Mouse (Mus musculus) embryonic facial prominence, embryonic 13.5 days (tissue): ENCODE measurements around the gene Mink1. TPM values are rescaled to one million over a fixed set of nuclear protein-coding genes. Genes with fewer than 3 reads are reported as not detected.
A peak's percentile ranks its signal among the peaks of the same experiment; 100 is the strongest.

Source experiments
- ATAC-seq: fragments of 200-750 bp; cut with Nextera tagmentation; 2 replicates; pipeline ENCODE4 v1.8.0; 2017; ENCODE audit warnings: low read depth; ENCODE audit not compliant: insufficient number of reproducible peaks, insufficient read depth, low FRiP score, low TSS enrichment
- H3K27ac ChIP-seq: fragments of 300-500 bp; sonication (generic); 2 replicates; pipeline ENCODE4 v1.5.1; 2015; ENCODE audit warnings: moderate library complexity, mild to moderate bottlenecking, inconsistent platforms
- H3K27me3 ChIP-seq: fragments of 300-500 bp; sonication (generic); 2 replicates; pipeline ENCODE4 v1.6.1; 2015; ENCODE audit warnings: mild to moderate bottlenecking, inconsistent platforms
- H3K36me3 ChIP-seq: fragments of 300-500 bp; sonication (generic); 2 replicates; pipeline ENCODE4 v1.6.1; 2015; ENCODE audit warnings: mild to moderate bottlenecking, inconsistent platforms
- H3K4me1 ChIP-seq: fragments of 300-500 bp; sonication (generic); 2 replicates; pipeline ENCODE4 v1.6.1; 2015; ENCODE audit warnings: inconsistent platforms
- H3K4me2 ChIP-seq: fragments of 300-500 bp; sonication (generic); 2 replicates; pipeline ENCODE4 v1.6.1; 2015; ENCODE audit warnings: moderate library complexity, mild to moderate bottlenecking, inconsistent platforms
- H3K4me3 ChIP-seq: fragments of 300-500 bp; sonication (generic); 2 replicates; pipeline ENCODE4 v1.5.1; 2015; ENCODE audit warnings: mild to moderate bottlenecking, inconsistent platforms
- H3K9ac ChIP-seq: fragments of 300-500 bp; sonication (generic); 2 replicates; pipeline ENCODE4 v1.6.1; 2015; ENCODE audit warnings: mild to moderate bottlenecking, inconsistent platforms
- H3K9me3 ChIP-seq: fragments of 300-500 bp; sonication (generic); 2 replicates; pipeline ENCODE4 v1.6.1; 2016; ENCODE audit warnings: inconsistent platforms
- WGBS: fragments of 180-500 bp; shearing (Covaris S2); methylation state at CpG from one replicate; pipeline ENCODE4 v1.1.7; 2015; ENCODE audit warnings: mixed read lengths; 5-methylcytosine and 5-hydroxymethylcytosine counted together
- polyA plus RNA-seq: library from polyadenylated mRNA; unstranded; fragments of >200 nt; fragmentation: Nextera tagmentation; extraction: Ambion mirVana; gene quantifications from 2 replicates; pipeline ENCODE4 v1.2.1, GENCODE M21; 2015

The Mink1 gene
- polyA plus RNA-seq, 1 experiment from 2014 or later: 14.6 TPM

- Histone ChIP-seq H3K9ac (peak overlapping the region; percentile 100), H3K4me3 (peak overlapping the region; percentile 100), H3K4me2 (peak overlapping the region; percentile 97), H3K36me3 (peaks cover 26% of the 10 kb centered on the region), H3K27ac (peak overlapping the region; percentile 97), H3K27me3 (no peaks in the 10 kb centered on the region), H3K4me1 (peaks cover 56% of the 10 kb centered on the region), H3K9me3 (no peaks in the 10 kb centered on the region)
- WGBS: under 1% methylated on average over 61 of the region's 61 CpGs
- 0 out of 2 replicates have a peak, but pooled peaks have one; percentile 10 for ATAC-seq
Observed at GRCm38 (mm10) chr11:70655571-70656455, 93.1 kb downstream of the Mink1 start.

GRCm38 (mm10) chr11:70656456-70656927 is 93.8 kb downstream of the Mink1 start:
- Histone ChIP-seq H3K27ac (peak overlapping the region; percentile 97), H3K36me3 (peaks cover 25% of the 10 kb centered on the region), H3K4me2 (peak overlapping the region; percentile 97), H3K9me3 (no peaks in the 10 kb centered on the region), H3K4me1 (peaks cover 49% of the 10 kb centered on the region), H3K4me3 (peak overlapping the region; percentile 100), H3K27me3 (no peaks in the 10 kb centered on the region), H3K9ac (peak overlapping the region; percentile 100)
- WGBS: 5% methylated on average over 16 of the region's 16 CpGs
- ATAC-seq: 0 out of 2 replicates have a peak, but pooled peaks have one; percentile 17

- peak within 1 kb of the TSS; percentile 97 for H3K27ac ChIP-seq
- no peaks in the 10 kb centered on the region for H3K27me3 ChIP-seq
- no peak for ATAC-seq
- WGBS: 12% methylated on average over 3 of the region's 3 CpGs
- peaks cover 46% of the 10 kb centered on the region for H3K4me1 ChIP-seq
- H3K4me3 ChIP-seq: peak within 1 kb of the TSS; percentile 100
- H3K4me2 ChIP-seq: peak within 1 kb of the TSS; percentile 97
- peaks cover 24% of the 10 kb centered on the region for H3K36me3 ChIP-seq
- H3K9ac ChIP-seq: peak within 1 kb of the TSS; percentile 100
- H3K9me3 ChIP-seq: no peaks in the 10 kb centered on the region
Observed at GRCm38 (mm10) chr11:70656964-70657363, 94.3 kb downstream of the Mink1 start, which contains the start of gene Eno3. TSS of gene Eno3 (plus strand) at chr11:70657202.

- H3K4me3 ChIP-seq: no peak overlapping the region
- WGBS: 44% methylated on average over 6 of the region's 6 CpGs
- H3K4me1 ChIP-seq: peaks cover 39% of the 10 kb centered on the region
- ATAC-seq: no peak
- H3K27ac ChIP-seq: peak overlapping the region; percentile 97
- H3K4me2 ChIP-seq: peak overlapping the region; percentile 97; the same call in 1 of the 2 replicates
- H3K36me3 ChIP-seq: peaks cover 24% of the 10 kb centered on the region
- H3K9me3 ChIP-seq: no peaks in the 10 kb centered on the region
- peak overlapping the region; percentile 100; the same call in 1 of the 2 replicates for H3K9ac ChIP-seq
- H3K27me3 ChIP-seq: no peaks in the 10 kb centered on the region
Observed at GRCm38 (mm10) chr11:70657573-70657972, 94.9 kb downstream of the Mink1 start.

- Histone ChIP-seq H3K4me3 (no peak overlapping the region), H3K27me3 (no peaks in the 10 kb centered on the region), H3K4me1 (peaks cover 35% of the 10 kb centered on the region), H3K27ac (peak overlapping the region; percentile 14; the same call in 1 of the 2 replicates), H3K9me3 (no peaks in the 10 kb centered on the region), H3K36me3 (peaks cover 24% of the 10 kb centered on the region), H3K4me2 (0 out of 2 replicates have a peak overlapping the region, but pooled peaks have one; percentile 97), H3K9ac (0 out of 2 replicates have a peak overlapping the region, but pooled peaks have one; percentile 100)
- 47% methylated on average over 9 of the region's 9 CpGs for WGBS
- ATAC-seq: no peak
Observed at GRCm38 (mm10) chr11:70657991-70658390, 95.3 kb downstream of the Mink1 start.

DNA sequence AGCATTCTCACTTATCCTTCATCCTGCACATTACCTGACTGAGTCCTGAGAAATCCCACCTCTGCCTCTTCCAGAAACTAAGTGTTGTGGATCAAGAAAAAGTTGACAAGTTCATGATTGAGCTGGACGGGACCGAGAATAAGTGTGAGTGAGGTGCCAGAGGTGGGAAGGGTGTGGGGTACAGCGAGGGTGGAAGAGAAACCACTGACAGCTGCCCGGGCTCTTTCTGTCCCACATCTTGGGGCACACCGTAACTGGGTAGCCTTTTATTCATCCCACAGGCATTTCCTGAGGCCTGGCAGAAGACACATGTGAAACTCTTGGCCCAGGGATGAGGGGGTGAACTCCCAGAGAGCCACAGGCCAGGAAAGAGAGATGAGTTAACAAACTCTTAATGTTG is 95.8 kb downstream of the Mink1 start:
- 0 out of 2 replicates have a peak overlapping the region, but pooled peaks have one; percentile 100 for H3K9ac ChIP-seq

GRCm38 (mm10) chr11:70658942-70659341 is 96.3 kb downstream of the Mink1 start:
- no peak for ATAC-seq
- WGBS: 69% methylated on average over 8 of the region's 8 CpGs
- Histone ChIP-seq H3K27ac (peak overlapping the region; percentile 14; the same call in 1 of the 2 replicates), H3K4me3 (no peak overlapping the region), H3K36me3 (peaks cover 34% of the 10 kb centered on the region), H3K4me1 (peaks cover 34% of the 10 kb centered on the region), H3K4me2 (0 out of 2 replicates have a peak overlapping the region, but pooled peaks have one; percentile 5), H3K9ac (0 out of 2 replicates have a peak overlapping the region, but pooled peaks have one; percentile 100), H3K9me3 (no peaks in the 10 kb centered on the region), H3K27me3 (no peaks in the 10 kb centered on the region)

More for the DNA sequence above, 95.8 kb downstream of the Mink1 start:
- no peaks in the 10 kb centered on the region for H3K9me3 ChIP-seq
- no peaks in the 10 kb centered on the region for H3K27me3 ChIP-seq
- H3K4me1 ChIP-seq: peaks cover 34% of the 10 kb centered on the region
- ATAC-seq: no peak
- H3K4me3 ChIP-seq: no peak overlapping the region
- H3K36me3 ChIP-seq: peaks cover 29% of the 10 kb centered on the region
- 76% methylated on average over 5 of the region's 5 CpGs for WGBS
- H3K4me2 ChIP-seq: 0 out of 2 replicates have a peak overlapping the region, but pooled peaks have one; percentile 5
- H3K27ac ChIP-seq: peak overlapping the region; percentile 14; the same call in 1 of the 2 replicates

DNA sequence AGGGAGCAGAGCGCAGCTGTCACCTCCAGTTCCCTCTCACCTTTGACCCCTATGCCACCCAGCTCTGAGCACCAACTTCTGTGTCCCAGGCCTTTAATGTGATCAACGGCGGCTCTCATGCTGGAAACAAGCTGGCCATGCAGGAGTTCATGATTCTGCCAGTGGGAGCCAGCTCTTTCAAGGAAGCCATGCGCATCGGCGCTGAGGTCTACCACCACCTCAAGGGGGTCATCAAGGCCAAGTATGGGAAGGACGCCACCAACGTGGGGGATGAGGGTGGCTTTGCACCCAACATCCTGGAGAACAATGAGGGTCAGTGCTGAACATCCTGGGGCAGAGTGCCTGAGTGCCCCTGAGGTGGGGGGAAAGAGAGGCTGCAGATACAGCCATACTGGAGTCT is 97.9 kb downstream of the Mink1 start:
- no peaks in the 10 kb centered on the region for H3K27me3 ChIP-seq
- no peak overlapping the region for H3K4me3 ChIP-seq
- 87% methylated on average over 8 of the region's 8 CpGs for WGBS
- H3K4me2 ChIP-seq: no peak overlapping the region
- no peak for ATAC-seq
- peaks cover 33% of the 10 kb centered on the region for H3K4me1 ChIP-seq
- no peak overlapping the region for H3K9ac ChIP-seq
- peaks cover 50% of the 10 kb centered on the region for H3K36me3 ChIP-seq
- H3K27ac ChIP-seq: no peak overlapping the region
- no peaks in the 10 kb centered on the region for H3K9me3 ChIP-seq

- H3K4me1 ChIP-seq: peaks cover 21% of the 10 kb centered on the region
- peaks cover 61% of the 10 kb centered on the region for H3K36me3 ChIP-seq
- no peaks in the 10 kb centered on the region for H3K9me3 ChIP-seq
- H3K27ac ChIP-seq: no peak overlapping the region
- WGBS: 90% methylated on average over 8 of the region's 8 CpGs
- H3K4me3 ChIP-seq: no peak overlapping the region
- no peak for ATAC-seq
- H3K27me3 ChIP-seq: no peaks in the 10 kb centered on the region
- no peak overlapping the region for H3K4me2 ChIP-seq
- no peak overlapping the region for H3K9ac ChIP-seq
Observed at GRCm38 (mm10) chr11:70663101-70663500, 100.4 kb downstream of the Mink1 start.

DNA sequence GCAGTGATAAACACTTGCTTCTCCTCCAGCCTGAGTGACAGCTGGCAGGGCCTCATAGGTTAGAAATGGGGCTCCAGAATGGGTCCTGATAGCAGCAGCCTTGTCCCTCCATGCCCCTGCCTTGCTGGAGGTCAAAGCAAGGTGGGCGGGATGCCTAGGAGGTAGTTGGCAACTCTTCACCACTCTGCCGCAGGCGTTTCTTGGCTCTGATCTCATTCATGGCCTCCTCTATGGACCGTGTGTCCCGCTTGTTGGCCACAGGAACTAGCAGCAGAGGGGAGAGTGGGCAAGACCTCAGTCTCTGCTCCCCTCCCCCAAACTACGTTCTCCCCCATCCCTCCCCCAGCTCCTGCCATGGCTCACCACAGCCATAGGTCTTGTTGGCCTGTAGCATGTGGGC is 101.3 kb downstream of the Mink1 start:
- ATAC-seq: no peak
- no peaks in the 10 kb centered on the region for H3K27me3 ChIP-seq
- peaks cover 61% of the 10 kb centered on the region for H3K36me3 ChIP-seq
- 88% methylated on average over 6 of the region's 6 CpGs for WGBS
- H3K9ac ChIP-seq: no peak overlapping the region
- H3K4me1 ChIP-seq: peaks cover 14% of the 10 kb centered on the region
- H3K27ac ChIP-seq: no peak overlapping the region
- no peaks in the 10 kb centered on the region for H3K9me3 ChIP-seq
- H3K4me3 ChIP-seq: no peak overlapping the region
- no peak overlapping the region for H3K4me2 ChIP-seq
